Mouse (Mus musculus) lung, adult 2 months (tissue): ENCODE data around the gene Gabrb2.

Experiments
- CTCF ChIP-seq: fragments of 200-500 bp; IDR thresholded peaks from 2 replicates; pipeline ENCODE4 v1.5.1; 2011; ENCODE audit warnings: mild to moderate bottlenecking, low read length, control low read depth; ENCODE audit not compliant: insufficient read depth
- POLR2A ChIP-seq: fragments of 200-500 bp; IDR thresholded peaks from 2 replicates; pipeline ENCODE4 v1.6.1; 2011; ENCODE audit warnings: low read depth, mild to moderate bottlenecking, control low read depth, low read length, borderline replicate concordance; ENCODE audit errors: extremely low read depth

DNA sequence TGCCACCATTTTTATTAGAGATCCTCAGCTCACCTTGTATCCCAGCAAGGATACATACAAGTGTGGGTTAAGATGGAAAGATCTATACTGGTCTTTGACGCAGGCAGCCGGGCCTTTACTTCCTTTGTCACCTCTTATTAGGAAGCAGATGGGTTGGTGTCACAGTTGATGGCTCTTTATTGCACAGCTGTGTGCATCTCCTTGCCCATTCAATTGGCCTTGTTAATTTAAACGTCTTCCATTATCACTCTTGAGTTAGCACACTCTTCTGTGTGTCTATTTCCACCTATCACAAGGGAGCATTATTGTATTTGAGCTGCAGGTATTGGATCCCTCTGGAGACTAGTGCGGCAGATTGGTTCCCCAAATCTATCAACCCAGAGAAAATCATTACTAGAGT is 161.6 kb downstream of the Gabrb2 start:
- no peak for TF ChIP-seq POLR2A
- TF ChIP-seq CTCF, result no peak
